Mouse (Mus musculus): ENCODE measurements at regions not wholly inside any gene's neighbourhood (a gene's known extent, or its start where the extent isn't known, plus 50 kb on each side); places are given as distances from the start of the nearest gene placed in this dataset.

DNA sequence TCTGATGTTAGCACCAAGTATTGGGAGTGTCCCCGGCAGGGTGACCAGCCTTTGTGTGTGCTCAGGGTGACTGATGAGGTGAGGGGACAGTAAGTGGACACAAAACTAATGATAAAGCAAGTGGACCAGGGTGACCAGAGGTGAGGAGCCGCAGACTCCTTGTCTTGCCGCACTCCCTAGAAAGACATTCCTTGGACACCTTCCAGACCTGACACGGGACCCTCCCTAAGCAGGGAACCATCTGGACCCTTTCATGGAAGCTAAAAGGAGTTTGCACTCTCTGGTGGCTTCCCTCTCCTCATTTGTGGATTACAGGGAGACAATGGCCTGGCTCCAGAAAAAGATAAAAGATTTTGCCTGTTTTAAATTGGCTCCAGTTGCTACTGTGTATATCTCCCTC is 230.7 kb downstream of the Gm12728 start:
- no peak for ATAC-seq (ENCODE audit: insufficient number of reproducible peaks, low FRiP score, low TSS enrichment)

DNA sequence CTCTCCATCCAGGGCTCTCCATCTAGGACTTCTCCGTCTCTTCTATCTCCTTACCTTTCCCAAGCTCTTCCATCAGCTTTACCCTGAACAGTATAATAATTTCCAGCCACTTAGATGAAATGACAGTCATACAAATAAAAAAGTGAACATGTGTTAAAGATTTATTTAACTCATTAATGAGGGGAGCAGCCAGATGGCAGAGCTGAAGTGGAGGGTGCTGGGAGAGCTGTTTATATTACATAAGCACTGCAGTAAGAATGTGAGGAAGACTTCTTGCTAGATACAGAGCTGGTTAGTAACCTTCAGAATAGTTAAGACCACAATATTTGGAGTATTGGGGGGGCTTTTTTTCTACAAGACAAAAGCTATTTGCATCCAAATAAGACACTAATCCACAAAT is 234.9 kb downstream of the Gm12728 start:
- no peak for ATAC-seq (ENCODE audit: insufficient number of reproducible peaks, low FRiP score, low TSS enrichment)

DNA sequence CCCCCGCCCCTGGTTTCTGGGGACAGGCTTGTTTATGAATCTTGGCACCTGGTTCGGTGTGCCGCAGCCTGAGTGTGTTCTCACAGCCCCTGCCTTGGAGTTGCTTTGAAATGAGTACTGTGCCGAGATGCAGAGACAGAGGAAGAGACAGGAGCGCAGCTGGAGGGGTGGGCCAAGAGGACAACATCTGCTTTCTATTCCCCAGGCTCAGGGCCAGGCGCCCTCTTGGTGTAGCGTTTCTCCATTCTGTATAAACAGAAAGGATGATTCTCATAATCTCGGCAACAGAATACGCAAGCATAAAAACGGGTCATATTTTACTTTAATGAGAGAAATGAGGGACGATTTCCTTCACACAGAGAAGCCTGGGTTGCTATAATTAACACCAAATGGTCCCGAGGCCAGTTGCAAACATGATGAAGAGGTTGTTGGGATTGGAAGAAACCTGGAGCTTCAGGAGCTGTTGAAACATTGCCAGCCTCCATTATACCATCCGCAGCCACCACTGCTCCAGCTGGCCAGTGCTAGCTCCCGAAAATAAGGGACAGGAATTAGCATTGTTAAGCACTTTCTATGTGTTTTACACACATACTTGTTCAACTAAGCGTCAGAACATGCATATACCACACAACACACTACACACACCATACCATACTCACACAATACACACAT is 236.4 kb downstream of the Gm12728 start:
- ATAC-seq (ENCODE audit: insufficient number of reproducible peaks, low FRiP score, low TSS enrichment), result no peak

DNA sequence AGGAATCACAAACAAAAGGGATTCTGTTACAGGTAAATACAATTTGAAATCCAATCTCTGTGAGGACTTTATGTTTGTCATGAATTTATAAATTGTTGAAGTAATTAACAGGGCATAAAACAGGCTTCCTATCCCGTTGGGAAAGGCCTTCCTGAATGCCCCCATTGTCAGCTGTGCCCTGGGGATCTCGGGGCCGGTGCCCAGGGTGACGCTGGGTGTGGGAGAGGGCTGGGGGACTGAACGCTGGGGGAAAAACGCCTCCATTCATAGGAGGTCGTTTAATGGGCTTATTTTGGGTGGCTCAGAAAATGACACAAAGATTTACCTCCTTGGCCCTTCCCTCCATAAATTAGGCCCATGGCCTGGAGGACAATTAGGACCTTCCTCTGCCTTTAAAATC is 250.7 kb downstream of the Gm12728 start:
- no peak for ATAC-seq (ENCODE audit: insufficient number of reproducible peaks, low FRiP score, low TSS enrichment)

DNA sequence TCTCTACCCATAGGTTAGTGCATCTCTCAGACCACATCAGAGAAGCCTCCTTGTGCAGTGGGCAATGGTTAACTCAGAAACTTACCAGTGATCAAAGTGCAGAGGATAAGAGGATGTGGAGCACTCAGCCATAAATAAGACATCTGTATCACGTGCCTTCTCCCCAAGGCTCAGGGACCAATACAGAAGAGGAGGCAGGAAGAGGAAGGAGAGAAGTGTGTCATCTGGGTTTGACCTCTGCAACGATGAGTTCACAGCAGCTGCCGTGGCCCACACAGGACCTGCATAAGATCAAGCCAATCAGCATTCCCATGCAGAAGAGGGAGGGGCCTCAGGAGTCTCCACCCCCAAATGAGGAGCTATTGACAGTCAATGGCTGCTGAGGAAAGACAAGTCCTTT is 252.8 kb downstream of the Gm12728 start:
- ATAC-seq (ENCODE audit: insufficient number of reproducible peaks, low FRiP score, low TSS enrichment), result no peak

DNA sequence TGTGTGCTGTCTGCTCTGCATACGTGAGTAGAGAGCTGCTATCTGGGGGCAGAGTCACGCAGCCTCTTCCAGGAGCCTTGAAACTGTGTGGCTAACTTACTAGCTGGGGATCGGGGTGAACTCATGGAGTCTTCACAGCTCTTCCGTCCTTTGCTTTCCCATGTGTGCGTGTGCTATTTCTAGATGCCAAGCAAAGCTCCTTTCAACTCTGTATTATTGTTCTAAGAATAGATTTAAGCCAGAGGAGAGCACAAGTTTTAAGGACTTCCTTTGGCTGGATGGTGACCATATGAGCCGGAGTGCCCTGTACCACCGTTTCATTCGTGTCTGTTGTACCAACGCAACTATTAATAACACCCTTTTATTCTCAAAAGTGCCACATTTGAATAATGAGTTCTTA is 254.0 kb downstream of the Gm12728 start:
- ATAC-seq (ENCODE audit: insufficient number of reproducible peaks, low FRiP score, low TSS enrichment), result no peak

DNA sequence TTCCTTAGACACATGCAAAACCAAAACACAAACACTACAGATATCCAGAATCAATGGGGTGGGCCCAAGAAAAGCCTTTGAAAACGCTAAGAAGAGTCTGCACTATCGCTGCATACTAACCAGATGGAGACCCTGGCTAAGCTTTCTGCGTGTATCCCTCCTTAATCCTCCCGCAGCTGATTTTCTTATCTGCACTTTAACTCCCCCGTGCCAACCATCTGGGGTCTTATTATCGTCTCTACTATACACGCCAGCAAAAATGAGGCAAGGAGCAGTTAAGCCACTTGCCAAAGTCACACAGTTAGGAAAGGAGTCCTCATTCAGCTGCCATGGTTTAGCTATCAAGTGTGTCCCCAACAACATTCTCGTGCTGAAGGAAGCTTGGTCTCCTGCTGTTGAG is 258.4 kb downstream of the Gm12728 start:
- no peak for ATAC-seq (ENCODE audit: insufficient number of reproducible peaks, low FRiP score, low TSS enrichment)

DNA sequence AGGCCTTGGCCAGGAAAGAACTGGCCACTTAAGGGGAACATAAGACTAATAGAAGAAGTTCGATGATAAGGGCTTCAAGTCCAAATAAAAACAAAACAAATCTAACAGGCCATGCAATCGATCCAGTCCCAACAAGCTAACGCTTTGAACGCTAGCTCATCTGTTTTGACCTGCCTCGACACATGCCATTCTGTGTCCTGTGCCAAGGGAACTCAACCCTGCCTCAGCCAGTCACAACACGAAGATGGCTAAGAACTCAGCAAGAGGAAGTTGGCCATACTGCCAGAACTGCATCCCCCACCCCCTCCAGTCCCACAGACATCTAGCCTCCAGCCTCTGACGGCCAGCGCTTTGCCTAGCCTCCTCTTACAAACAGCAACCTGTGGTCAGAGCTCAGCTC is 259.1 kb downstream of the Gm12728 start:
- no peak for ATAC-seq (ENCODE audit: insufficient number of reproducible peaks, low FRiP score, low TSS enrichment)

DNA sequence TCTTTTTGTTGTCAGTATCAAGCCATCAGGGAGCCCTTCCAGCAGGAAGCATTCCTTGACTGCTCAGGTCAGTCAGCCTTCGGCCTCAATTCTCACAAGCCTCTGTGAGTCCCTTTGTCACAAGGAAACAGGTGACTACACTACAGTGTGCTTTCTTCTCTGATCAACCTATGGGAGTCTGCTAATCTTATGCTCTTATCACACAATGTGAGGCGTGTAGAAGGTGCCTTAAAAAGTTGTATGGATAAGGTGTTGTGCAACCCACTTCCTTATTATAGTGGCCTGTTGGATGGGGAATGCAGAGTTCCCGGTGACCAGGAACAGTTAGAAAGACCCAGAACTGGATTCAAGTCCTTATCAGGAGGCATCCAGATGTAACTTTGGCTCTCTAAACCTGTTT is 260.2 kb downstream of the Gm12728 start:
- ATAC-seq (ENCODE audit: insufficient number of reproducible peaks, low FRiP score, low TSS enrichment), result no peak

DNA sequence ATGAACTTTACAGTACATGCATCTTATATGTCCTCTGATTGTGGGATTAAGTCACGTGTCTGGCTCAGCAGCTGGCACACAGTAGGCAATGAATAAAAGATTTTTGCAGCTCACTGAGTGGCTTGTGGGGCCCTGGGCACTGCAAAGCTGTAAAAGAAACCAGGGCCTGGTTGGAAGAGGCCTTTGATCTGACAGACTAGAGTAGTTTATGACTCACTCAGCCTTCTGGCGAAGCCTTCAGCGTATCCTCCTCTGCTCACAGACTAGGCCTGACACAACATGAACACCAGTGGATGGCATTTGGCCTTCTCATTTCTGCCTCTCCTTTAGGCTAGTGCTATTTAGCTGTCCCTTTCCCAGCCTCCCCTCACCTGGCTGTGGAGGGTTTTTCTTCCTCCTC is 260.6 kb downstream of the Gm12728 start:
- ATAC-seq (ENCODE audit: insufficient number of reproducible peaks, low FRiP score, low TSS enrichment), result no peak

DNA sequence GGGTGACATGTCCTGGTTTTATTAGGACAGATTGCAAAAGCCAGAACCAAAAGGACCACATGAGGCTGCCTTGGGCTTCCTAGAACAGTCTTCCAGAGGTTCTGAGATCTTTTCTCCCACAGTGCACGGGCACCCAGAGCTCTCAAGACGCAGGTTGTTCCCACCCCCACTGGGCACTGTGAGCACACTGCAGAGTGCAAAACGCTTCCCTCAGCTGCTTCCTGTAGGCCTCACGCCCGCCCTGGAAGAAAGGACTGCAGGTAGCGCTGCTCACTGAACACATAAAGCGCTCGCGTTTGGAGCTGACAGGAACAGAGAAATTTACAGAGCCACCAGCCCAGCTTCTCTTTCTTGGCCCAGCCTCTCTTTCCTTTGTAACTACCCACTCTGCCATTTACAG is 262.5 kb upstream of the Usp24 start:
- ATAC-seq (ENCODE audit: insufficient number of reproducible peaks, low FRiP score, low TSS enrichment), result no peak

DNA sequence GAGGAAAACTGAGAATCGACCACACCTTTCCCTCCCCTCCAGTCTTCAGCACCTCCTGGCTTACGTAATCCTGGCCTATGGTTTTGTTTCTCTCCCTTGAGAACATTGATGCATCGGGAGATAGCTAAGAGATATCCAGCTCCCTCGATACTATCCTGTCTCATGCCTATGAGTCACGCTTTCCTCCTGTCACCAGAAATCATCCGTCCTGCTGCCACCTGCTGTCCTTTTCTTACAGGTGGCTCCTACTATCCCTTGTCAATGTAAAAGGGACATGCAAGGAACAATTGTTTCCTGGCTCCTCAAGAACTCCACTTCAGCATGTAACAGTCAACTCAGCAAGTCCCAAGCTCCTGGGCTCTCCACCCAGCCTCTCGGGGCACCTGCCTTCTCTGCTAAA is 261.7 kb upstream of the Usp24 start:
- no peak for ATAC-seq (ENCODE audit: insufficient number of reproducible peaks, low FRiP score, low TSS enrichment)

DNA sequence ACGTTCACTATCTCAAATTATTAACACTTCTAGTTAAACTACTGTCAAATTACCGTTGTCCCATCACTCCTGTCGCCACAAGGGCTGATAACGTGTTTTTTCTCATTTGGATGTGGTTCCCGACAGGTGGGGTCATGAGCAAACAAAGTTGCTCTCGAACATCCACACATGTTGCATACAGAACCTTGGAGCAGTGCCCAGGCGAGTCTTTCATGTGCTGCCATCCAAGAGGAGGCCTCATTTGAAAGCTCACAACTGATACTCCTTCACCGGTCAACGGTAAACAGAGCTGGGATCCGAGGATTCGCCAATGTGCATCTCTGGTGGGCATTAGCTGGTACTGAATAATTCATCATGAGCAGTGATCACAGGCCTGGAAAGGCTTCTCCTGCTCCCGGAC is 253.4 kb upstream of the Usp24 start:
- ATAC-seq (ENCODE audit: insufficient number of reproducible peaks, low FRiP score, low TSS enrichment), result no peak

DNA sequence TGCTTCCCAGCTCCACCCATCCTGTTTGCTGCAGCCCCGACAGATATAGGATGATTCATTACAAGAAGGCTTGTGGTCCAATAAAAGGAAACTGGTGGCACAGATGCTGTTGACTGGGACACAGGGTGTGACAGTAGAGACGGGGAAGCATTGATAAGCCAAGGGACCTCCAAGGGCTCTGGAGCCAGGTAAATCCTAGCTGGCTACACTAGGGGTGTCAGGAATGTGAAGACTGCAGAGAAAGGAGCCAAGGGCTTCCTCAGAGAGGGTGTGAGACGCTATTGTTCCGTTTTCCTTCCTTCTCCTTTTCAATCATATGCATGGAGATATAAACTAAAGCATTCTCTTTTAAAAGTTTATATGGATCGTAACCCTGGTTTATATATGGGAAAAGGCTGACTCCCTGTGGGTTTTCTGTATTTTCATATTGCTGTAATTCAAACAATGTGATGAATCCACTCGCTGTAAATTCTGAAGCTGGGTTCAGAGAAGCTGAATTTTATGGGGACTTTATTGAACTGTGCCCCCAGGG is 252.1 kb upstream of the Usp24 start:
- no peak for ATAC-seq (ENCODE audit: insufficient number of reproducible peaks, low FRiP score, low TSS enrichment)

DNA sequence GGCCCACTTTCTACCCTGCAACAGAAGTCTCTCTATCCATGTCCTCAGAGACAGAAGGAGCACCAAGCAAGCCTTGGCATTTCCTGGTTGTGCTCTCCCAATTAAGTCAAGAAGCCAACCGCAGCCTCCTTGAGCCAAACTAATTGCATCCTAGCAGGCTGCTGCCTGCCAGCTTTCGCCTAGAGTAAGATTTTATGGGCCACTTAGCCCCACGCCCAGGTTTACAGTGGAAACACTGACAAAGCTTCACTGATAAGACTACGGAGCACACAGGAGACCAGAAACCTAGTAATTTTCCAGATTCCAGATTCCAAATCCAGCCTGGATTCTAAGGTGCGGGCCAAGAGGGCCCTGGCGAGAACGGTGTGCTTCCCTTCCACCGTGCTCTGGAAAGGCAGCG is 249.0 kb upstream of the Usp24 start:
- no peak for ATAC-seq (ENCODE audit: insufficient number of reproducible peaks, low FRiP score, low TSS enrichment)

DNA sequence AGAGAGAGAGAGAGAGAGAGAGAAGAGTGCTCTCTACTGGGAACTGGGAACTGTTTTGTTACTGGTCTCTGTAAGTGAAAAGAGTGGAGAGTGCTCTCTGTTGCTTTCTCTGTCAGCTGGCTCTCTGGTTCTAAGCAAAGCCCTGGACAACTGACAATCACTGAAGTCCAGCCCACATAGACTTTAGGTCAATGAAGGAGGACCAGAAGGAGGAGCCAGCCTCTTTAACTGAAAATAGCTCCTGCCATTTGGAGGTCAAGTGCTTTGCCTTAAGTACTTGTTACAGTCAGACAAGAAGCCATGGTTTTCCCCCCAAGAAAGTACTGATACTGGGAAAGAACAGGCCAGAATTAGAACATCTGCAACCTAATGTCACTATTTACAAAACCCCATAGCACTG is 232.5 kb upstream of the Usp24 start:
- no peak for ATAC-seq (ENCODE audit: insufficient number of reproducible peaks, low FRiP score, low TSS enrichment)

DNA sequence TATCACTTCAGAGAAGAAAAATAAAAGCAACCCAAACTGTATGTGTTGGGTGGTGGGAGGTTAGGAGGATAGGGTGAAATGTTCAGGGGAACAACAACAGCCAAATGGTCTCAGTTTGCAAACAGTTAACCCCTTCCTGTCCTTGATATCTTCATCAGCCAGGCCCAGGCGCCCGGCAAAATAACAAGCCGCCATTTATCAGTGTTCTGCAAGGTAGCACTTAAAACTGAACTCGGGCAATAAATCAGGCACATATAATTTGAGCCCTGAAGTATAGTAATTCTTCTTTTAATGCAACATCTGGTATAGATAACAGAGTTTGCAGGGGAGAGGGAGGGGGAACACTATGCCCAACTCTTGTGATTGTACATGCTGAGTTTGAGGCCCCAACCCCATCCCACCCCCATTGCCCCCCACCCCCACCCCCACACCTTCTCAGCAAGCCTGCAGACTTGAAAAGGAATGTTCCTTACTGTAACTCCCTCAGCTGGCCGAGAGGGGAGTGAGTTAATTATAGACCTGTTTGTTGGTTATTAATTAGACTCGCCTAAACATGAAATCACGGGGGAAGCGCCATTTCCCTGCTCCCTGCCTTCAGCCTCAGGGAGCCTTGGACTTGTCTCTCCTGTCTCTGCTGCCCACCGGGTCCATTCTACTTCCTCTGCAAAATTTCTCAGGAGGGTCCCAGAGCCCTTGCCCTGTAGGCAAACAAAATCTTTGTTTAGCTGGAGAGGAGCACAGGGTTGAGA is 223.9 kb upstream of the Usp24 start:
- no peak for ATAC-seq (ENCODE audit: insufficient number of reproducible peaks, low FRiP score, low TSS enrichment)

DNA sequence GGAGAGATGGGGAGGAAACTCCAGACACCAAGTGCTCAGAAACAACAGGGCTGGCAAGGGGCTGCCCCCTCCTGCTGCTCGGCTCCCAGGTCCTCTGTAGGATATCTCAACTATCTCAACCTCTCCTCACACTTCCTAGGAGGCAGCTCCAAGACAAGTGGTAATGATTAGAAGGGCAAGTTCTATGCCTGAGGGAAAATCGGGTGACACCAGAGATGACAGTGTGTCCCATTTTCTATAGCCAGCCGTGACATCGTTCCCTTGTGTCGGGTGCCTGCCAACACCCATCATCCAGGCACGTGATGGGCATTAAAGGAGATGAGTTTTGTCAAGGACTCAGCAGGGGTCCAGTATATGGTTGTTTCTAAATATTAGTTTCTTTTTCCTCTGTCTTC is 223.3 kb upstream of the Usp24 start:
- no peak for ATAC-seq (ENCODE audit: insufficient number of reproducible peaks, low FRiP score, low TSS enrichment)

DNA sequence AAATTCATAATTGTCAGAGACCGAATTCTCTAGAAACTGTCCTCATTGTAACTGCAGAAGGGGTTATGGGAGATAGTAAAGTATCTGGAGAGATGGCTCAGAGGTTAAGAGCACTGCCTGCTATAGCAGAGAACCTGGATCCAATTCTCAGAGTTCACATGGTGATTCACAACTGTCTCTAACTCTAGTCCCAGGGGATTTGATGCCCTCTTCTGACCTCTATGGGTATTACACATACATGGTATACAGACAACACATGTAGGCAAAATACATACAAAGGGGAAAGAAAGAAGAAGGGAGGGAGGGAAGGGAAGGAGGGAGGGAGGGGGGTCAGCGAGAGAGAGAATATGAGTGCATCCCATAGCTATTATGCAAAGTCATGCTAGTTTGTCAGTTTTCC is 222.8 kb upstream of the Usp24 start:
- no peak for ATAC-seq (ENCODE audit: insufficient number of reproducible peaks, low FRiP score, low TSS enrichment)

DNA sequence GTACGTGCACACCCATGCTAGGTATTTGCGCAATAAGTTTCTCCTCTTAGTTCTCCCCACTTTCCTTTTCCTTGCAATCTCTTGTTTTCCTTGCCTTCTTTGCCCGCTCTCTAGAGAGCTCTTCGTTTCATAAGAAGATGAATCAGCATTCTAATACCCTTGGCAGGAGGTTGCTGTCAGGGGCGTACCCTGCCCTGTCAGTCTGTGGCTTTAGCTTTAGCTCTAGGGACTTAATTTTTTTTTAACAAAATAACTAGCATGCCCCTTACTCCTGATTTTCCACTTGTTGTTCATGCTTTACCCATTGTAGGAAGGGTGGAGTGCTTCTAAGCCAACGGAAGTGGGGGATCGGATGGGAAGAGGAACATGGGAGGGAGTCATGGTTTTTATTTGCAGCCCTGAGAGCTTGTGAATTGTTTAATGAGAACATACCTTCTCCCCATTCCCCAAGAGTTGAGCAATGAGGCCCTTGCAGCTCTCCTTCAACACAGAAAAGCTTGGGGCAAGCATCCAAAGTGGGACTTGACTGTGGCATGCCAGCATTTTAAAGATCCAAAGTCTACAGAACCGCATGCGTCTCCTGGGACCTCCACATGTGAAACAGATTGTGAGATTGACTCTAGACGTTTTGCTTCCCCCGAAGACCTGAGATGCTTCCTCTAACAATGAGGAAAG is 221.0 kb upstream of the Usp24 start:
- ATAC-seq (ENCODE audit: insufficient number of reproducible peaks, low FRiP score, low TSS enrichment), result no peak

DNA sequence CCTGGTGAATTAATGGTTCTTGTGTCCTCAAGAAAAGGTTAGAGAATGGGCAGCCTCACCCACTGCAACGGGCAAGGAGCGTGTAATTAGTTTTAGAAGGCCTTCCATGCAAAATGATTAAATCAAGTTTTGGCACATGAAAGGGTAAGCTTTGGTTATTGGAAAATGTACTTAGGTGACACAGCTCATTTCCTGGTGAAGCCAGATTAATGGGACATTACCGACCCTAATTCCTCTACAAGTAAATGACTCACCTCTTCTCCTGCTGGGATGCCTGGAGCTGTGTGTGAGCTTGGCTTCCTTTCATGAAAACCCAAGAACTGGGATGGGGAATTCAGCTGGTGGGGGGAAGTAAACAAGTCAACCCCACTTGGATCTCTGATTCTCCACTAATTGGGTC is 219.9 kb upstream of the Usp24 start:
- ATAC-seq (ENCODE audit: insufficient number of reproducible peaks, low FRiP score, low TSS enrichment), result no peak

DNA sequence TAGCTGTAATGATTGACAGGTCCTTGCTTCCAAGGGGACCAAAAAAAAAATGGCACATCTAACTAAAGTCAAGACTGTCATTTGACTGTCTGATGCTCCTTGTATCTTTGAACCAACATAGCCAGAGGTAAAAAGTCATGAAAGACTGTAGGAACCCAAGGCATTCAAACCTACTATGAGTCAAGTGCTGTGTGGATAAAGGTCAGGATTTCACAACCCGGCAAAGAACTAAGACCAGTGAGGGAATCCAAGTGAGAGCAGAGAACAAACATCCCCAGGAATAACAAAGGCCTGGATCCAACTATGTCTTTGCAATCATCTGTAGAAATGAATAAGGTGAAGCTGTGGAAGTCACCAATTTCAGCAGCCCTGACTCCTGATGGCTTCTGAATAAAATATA is 218.2 kb upstream of the Usp24 start:
- ATAC-seq (ENCODE audit: insufficient number of reproducible peaks, low FRiP score, low TSS enrichment), result no peak

Data from cerebellum, adult (tissue).